Mouse (Mus musculus): ENCODE data around the gene Chst11.
A peak's percentile ranks its signal among the peaks of the same experiment; 100 is the strongest.

The Chst11 gene

GRCm38 (mm10) chr10:82984950-82985699, at the start of gene Chst11:
Chst11 (plus strand) TSS chr10:82985498.
- DNase-seq = peak; percentile 56

DNA sequence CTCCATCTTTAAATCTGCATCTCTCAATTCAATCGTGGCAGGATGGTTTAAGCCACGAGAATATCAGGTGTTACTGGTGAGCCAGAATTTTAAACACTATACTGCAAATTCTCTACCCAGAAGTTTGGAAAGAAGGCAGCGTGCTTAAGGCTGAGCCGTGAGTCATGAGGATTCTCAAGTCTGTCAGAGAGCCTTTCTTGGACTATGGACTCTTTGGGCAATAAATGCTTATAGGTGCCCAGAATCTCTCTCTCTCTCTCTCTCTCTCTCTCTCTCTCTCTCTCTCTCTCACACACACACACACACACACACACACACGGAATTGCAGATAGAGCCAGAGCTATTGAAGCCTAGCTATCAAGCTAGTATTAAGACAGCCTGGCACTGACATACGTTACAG, 49.5 kb upstream of the Chst11 start:
- no peak for DNase-seq

DNA sequence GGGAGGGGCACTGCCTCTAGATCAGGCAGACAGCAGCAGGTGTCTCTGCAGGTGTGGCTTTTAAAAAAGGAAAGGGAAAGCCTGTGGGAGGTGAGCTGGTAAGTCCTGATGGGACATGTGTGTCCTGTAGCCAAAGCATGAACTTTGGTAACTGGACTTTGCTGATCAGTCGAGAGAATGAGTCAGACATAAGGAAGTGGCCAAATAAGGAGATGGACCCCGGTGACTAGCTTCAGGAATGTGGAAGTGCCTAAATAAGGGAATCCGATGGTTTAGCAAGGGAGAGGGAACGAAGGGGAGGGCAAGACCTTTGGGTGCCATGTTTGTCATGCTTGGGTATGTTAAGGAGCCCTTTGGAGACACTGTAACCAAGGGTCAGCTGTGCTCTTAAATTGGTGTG, 31.9 kb upstream of the Chst11 start:
- DNase-seq = no peak

- DNase-seq = no peak
These were observed 30.2 kb upstream of the Chst11 start for GRCm38 (mm10) chr10:82955117-82955516.

DNA sequence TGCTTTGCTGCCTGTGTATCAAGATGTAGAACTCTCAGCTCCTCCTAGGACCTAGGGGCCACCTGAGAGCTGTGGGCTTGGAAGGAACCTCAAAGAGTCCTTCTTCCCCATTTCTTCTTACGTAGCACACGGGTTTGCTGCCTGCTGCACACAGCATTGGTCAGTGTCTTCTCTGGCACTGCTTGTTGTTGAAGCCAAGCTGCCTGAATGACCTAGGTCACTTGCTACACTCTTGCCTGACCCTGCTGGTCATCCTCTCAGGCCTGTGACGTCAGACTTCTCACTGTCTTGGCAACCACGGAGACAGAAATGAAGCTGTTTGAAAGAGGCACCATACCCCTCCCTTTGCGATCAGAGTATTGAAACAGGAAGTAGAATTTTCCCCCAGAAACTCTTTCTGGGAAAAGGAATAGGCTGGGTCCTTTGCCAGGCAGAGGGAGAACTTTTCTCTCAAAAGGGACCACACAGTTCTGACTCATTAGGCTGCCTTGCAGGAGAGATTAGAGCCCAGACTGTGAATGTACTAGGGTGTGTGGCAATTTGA, 27.0 kb upstream of the Chst11 start:
- no peak for DNase-seq

GRCm38 (mm10) chr10:82959316-82959715, 26.0 kb upstream of the Chst11 start:
- DNase-seq = no peak

DNA sequence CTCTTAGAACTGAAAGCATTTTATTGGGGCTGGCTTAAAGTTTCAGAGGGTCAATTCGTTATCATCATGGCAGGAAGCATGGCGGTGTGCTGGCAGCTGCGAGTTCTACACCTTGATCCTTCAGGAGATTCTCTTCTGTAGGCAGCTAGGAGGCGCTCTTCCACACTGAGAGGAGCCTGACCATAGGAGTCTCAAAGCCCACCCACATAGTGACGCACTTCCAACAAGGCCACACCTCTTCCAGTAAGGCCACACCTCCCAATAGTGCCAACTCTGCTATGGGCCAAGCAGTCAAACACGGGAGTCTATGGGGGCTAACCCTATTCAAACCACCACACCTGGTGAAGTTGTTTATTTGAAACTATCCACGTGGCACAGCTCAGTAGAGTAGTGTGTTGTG, 24.0 kb upstream of the Chst11 start:
- DNase-seq = no peak

- no peak for DNase-seq
These were observed 23.3 kb upstream of the Chst11 start for GRCm38 (mm10) chr10:82962018-82962417.

DNA sequence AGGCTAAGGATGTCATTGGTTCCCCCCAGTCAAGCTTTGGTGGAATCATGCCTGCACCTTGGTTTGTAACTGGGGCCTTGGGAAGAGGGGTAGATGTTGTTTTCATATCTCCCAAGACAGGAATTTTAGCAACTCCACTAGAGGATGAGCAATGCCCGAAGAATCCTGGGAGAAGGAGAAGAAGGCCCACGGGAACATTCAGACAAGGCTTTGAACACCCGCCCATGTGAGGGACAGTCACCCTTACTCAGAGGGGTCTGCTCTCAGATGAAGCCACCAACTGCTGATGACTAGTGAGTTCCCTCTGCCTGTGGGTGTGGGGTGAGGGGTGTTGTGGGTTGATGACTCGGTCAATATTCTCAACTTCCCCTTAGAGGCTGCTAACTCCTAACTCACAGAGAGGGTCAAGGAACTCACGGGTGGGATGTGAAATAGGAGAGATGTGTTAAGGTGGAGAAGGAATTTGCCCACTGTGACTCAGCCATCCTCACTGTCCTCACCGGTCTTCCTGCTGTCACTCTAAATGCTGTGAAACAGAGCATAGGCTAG, 22.8 kb upstream of the Chst11 start:
- no peak for DNase-seq

DNA sequence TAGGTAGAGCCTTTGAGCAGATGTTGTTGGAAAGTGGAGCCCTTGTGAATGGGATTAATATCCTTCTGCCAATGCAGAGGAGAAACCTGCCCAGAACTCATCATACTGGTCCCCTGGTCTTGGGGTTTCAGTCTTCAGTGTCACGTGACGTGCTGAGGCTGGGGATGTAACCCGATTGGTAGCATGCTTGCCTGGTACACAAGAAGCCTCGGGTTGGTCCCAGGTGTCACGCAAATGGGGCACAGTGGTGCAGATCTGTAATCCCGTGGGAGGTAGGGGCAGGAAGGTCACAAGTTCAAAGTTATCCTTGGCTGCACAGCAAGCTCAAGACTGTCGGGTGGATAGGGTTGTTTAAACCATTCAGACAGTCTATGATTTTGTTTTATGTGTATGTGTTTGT, 20.8 kb upstream of the Chst11 start:
- DNase-seq = no peak

- no peak for DNase-seq
These were observed 18.6 kb upstream of the Chst11 start for GRCm38 (mm10) chr10:82966672-82967071.

DNA sequence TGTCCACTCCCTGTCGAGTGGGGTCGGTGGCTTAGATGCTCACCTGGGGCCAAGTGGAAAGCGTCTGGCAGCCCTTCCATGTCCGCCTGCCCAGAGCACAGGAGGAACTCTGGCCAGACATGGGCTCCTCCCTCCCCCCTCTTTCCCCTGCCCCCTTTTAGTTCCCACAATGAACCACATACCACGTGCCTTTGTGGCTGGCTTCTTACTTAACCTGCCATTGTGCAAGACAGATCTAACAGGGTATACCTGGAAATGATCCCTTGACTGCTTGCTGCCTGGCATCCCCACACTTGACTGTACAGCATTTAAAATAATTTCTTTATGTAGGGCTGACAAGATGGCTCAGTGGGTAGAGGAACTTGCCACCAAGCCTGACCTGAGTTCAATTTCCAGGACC, 15.7 kb upstream of the Chst11 start:
- DNase-seq = no peak

- no peak for DNase-seq
These were observed 13.7 kb upstream of the Chst11 start for GRCm38 (mm10) chr10:82971549-82971948.

GRCm38 (mm10) chr10:82974201-82974600, 11.1 kb upstream of the Chst11 start:
- DNase-seq = no peak

DNA sequence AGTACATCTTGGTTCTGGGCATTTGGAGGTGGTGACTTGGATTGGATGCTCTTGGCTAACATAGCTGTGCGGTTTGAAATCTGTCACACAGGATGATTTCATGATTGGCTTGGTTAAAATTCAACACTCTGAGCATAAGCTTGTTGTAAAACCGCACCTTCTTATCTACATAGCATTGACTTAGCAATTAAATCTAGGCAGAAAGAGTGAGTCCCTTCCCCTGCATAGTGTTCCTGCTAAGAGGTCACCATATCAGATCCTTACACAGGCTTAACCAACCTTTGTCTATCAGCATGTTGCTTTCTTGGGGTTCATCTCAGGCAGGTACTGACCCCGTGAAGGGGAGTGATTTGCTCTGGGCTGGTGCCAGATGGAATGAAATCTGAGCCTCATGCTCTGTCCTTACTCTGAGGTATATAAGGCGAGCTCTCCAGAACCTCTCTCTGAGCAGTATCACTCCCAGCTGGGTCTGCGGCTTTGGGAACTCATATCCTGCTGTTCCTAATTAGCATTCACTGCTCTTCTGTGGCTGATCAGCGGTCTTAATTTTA, 10.6 kb upstream of the Chst11 start:
- no peak for DNase-seq

GRCm38 (mm10) chr10:82975806-82976205, 9.5 kb upstream of the Chst11 start:
- DNase-seq = no peak

GRCm38 (mm10) chr10:82982286-82982685, 3.0 kb upstream of the Chst11 start:
- DNase-seq = no peak

GRCm38 (mm10) chr10:82985700-82986131, 418 bp downstream of the Chst11 start:
- DNase-seq = peak; percentile 50

DNA sequence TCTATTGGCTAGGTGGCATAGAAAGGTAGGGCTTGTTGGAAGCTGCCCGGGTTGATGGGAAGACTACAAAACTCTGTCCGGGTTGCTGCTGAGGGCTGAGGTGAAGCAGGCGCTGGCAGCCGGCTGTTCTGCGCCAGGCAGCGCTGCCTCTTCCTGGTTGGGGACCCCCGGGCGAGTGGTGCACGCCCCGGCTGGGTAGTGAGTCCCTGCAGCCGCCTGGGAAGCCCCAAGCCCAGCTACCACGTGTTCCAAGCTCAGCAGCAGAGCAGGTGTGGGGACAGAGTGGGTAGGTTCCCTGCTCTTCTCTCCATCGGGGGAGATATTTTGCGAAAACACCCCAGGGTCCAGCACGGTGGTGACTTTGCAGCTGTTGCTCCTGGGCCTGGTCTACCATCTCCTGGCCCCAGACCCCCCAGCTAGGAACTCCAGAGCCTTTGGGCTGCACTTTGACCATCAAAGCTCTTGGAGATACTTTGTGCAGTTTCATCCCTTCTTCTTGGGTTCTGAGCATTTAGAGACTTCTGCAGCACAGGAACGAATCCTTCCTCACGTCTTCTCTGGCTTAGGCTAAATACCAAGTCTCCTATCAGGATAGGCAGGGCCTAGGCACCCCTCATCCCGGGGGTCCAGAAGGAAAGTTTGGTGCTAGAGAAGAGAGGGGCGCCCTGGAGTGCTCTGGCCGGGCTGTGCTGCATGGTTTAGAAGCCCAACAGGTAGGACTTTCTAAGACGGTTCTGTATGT, 1.1 kb downstream of the Chst11 start:
- DNase-seq = peak; percentile 11

DNA sequence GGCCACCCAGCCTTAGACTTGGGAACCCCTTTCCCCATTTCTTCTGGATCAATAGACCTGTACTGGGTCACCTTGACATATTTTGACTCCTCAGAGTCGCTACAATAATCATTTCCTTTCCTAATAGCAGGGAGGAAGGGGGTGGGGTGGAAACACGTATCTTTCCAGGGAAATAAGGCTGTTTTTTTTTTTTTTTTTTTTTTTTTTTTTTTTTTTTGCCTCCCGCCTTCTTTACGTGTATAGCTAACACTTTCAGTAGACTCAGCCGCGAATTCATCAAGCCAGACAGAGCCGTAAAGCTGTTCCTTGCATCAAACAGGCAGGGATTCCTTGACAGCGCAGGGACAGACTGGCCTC, 1.7 kb downstream of the Chst11 start:
- no peak for DNase-seq

- DNase-seq = no peak
These were observed 2.1 kb downstream of the Chst11 start for GRCm38 (mm10) chr10:82987394-82987793.

GRCm38 (mm10) chr10:82989418-82990025, 4.2 kb downstream of the Chst11 start:
- no peak for DNase-seq

DNA sequence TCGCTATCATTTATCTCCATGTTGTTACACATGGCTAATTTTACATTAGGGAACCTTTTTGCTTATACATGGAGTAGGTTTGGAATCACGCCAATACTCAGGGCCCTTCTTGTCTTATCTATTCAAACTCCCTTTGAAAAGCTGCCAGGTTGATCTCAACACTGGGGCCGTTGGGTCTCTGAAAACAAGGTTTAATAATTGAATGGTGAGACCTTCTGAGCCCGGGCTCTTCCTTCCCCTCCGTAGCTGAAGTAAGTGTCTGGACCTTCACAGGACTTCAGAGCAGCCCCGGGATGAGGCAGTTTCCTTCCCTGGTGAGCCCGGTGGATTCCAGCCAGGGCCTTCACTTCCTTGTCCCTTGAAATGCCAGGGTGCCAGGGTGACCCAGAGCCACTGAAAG, 5.6 kb downstream of the Chst11 start:
- DNase-seq = no peak

All from cerebellum, adult 11 months (tissue).